Mouse (Mus musculus) liver, adult 2 months (tissue): ENCODE measurements at regions not wholly inside any gene's neighbourhood (a gene's known extent, or its start where the extent isn't known, plus 50 kb on each side); places are given as distances from the start of the nearest gene placed in this dataset.
A peak's percentile ranks its signal among the peaks of the same experiment; 100 is the strongest.

Source experiments
- DNase-seq: peaks from one replicate; pipeline ENCODE4 v3.0.0-alpha.2; 2011; ENCODE audit warnings: low read depth, low spot score; ENCODE audit errors: extremely low read depth
- H3K27ac ChIP-seq: fragments of 200-500 bp; replicated peaks from 2 replicates; pipeline ENCODE4 v1.5.1; 2012; ENCODE audit warnings: low read depth, mild to moderate bottlenecking, control low read depth, inconsistent platforms, low read length; ENCODE audit not compliant: insufficient read depth
- H3K27me3 ChIP-seq: fragments of 200-500 bp; 2 replicates; pipeline ENCODE4 v1.6.1; 2012; ENCODE audit warnings: mild to moderate bottlenecking, moderate library complexity, low read length, inconsistent platforms; ENCODE audit not compliant: control insufficient read depth, insufficient read depth
- H3K36me3 ChIP-seq: fragments of 200-500 bp; 2 replicates; pipeline ENCODE4 v1.6.1; 2012; ENCODE audit warnings: low read length, inconsistent platforms; ENCODE audit not compliant: control insufficient read depth, insufficient read depth
- H3K4me1 ChIP-seq: fragments of 200-500 bp; 2 replicates; pipeline ENCODE4 v1.6.1; 2011; ENCODE audit warnings: low read length; ENCODE audit not compliant: control insufficient read depth, insufficient read depth
- H3K4me3 ChIP-seq: fragments of 200-500 bp; 2 replicates; pipeline ENCODE4 v1.5.1; 2011; ENCODE audit warnings: low read depth, mild to moderate bottlenecking, control low read depth, low read length, moderate library complexity; ENCODE audit not compliant: insufficient read depth
- H3K79me2 ChIP-seq: fragments of 200-500 bp; 2 replicates; pipeline ENCODE4 v1.6.1; 2012; ENCODE audit warnings: inconsistent platforms, mild to moderate bottlenecking, low read length, moderate library complexity; ENCODE audit not compliant: control insufficient read depth, insufficient read depth
- H3K9ac ChIP-seq: fragments of 200-500 bp; 2 replicates; pipeline ENCODE4 v1.6.1; 2012; ENCODE audit warnings: low read depth, mild to moderate bottlenecking, control low read depth, inconsistent platforms, low read length
- CTCF ChIP-seq: fragments of 200-500 bp; IDR thresholded peaks from 2 replicates; pipeline ENCODE4 v1.5.1; 2011; ENCODE audit warnings: low read depth, low read length, control low read depth
- POLR2A ChIP-seq: fragments of 200-500 bp; IDR thresholded peaks from 2 replicates; pipeline ENCODE4 v1.6.1; 2011; ENCODE audit warnings: low read length, control low read depth; ENCODE audit not compliant: insufficient read depth; ENCODE audit errors: extremely low read depth
- WGBS: fragments of 180-500 bp; shearing (Covaris S2); methylation state at CpG from one replicate; pipeline ENCODE4 v1.1.7; 2018; 5-methylcytosine and 5-hydroxymethylcytosine counted together

DNA sequence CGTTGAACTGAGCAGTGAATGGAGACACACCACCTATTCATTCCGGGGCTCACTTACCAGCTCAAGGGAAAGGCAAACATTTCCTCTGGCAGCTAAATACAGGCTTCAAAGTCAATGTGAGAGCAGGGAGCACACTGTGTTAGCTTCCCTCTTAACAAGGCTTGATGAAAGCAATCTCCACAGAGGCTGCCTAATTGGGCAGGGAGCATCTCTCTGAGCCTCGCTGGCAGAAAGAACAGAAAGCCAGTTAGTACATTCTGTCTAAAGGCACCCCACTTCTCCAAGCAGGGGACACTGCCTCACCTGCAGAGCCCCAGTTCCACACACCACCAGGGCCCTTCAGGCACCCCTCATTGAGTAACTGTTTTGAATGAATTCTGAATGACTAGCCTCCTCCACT lies 488.8 kb upstream of the Jmjd1c start:
- no peaks in the 10 kb centered on the region for H3K4me1 ChIP-seq
- no peak overlapping the region for H3K4me3 ChIP-seq
- WGBS = 20% methylated on average over 3 of the region's 3 CpGs
- H3K27ac ChIP-seq = no peak overlapping the region
- no peak for DNase-seq
- no peaks in the 10 kb centered on the region for H3K27me3 ChIP-seq
- H3K9ac ChIP-seq = no peak overlapping the region
- no peaks in the 10 kb centered on the region for H3K36me3 ChIP-seq
- H3K79me2 ChIP-seq = no peaks in the 10 kb centered on the region
- no peak for TF ChIP-seq CTCF
- TF ChIP-seq POLR2A = no peak

GRCm38 (mm10) chr10:66616280-66616679 lies 479.6 kb upstream of the Jmjd1c start:
- H3K36me3 ChIP-seq = no peaks in the 10 kb centered on the region
- WGBS = 55% methylated on average over 3 of the region's 3 CpGs
- no peaks in the 10 kb centered on the region for H3K27me3 ChIP-seq
- H3K4me1 ChIP-seq = no peaks in the 10 kb centered on the region
- DNase-seq = peak; percentile 10
- H3K9ac ChIP-seq = no peak overlapping the region
- no peak overlapping the region for H3K27ac ChIP-seq
- no peak for TF ChIP-seq CTCF
- TF ChIP-seq POLR2A = no peak
- no peak overlapping the region for H3K4me3 ChIP-seq
- no peaks in the 10 kb centered on the region for H3K79me2 ChIP-seq

- Histone ChIP-seq H3K36me3 (no peaks in the 10 kb centered on the region), H3K9ac (no peak overlapping the region), H3K4me3 (no peak overlapping the region), H3K27ac (no peak overlapping the region), H3K4me1 (no peaks in the 10 kb centered on the region), H3K27me3 (no peaks in the 10 kb centered on the region), H3K79me2 (no peaks in the 10 kb centered on the region)
- DNase-seq = peak; percentile 26
- TF ChIP-seq POLR2A (no peak), CTCF (no peak)
- 63% methylated on average over 3 of the region's 3 CpGs for WGBS
Observed at GRCm38 (mm10) chr10:66630996-66631395, 464.9 kb upstream of the Jmjd1c start.

- WGBS = 79% methylated on average over 24 of the region's 24 CpGs
- H3K79me2 ChIP-seq = no peaks in the 10 kb centered on the region
- no peak for DNase-seq
- TF ChIP-seq POLR2A (no peak), CTCF (no peak)
- no peak overlapping the region for H3K4me3 ChIP-seq
- H3K4me1 ChIP-seq = no peaks in the 10 kb centered on the region
- no peaks in the 10 kb centered on the region for H3K36me3 ChIP-seq
- H3K27me3 ChIP-seq = no peaks in the 10 kb centered on the region
- no peak overlapping the region for H3K27ac ChIP-seq
- no peak overlapping the region for H3K9ac ChIP-seq
Observed at GRCm38 (mm10) chr10:66640890-66641847, 454.8 kb upstream of the Jmjd1c start.

GRCm38 (mm10) chr10:66641966-66642365 lies 454.0 kb upstream of the Jmjd1c start:
- Histone ChIP-seq H3K27ac (no peak overlapping the region), H3K36me3 (no peaks in the 10 kb centered on the region), H3K4me3 (no peak overlapping the region), H3K4me1 (no peaks in the 10 kb centered on the region), H3K9ac (no peak overlapping the region), H3K27me3 (no peaks in the 10 kb centered on the region), H3K79me2 (no peaks in the 10 kb centered on the region)
- 90% methylated on average over 6 of the region's 6 CpGs for WGBS
- no peak for TF ChIP-seq CTCF
- no peak for TF ChIP-seq POLR2A
- no peak for DNase-seq

DNA sequence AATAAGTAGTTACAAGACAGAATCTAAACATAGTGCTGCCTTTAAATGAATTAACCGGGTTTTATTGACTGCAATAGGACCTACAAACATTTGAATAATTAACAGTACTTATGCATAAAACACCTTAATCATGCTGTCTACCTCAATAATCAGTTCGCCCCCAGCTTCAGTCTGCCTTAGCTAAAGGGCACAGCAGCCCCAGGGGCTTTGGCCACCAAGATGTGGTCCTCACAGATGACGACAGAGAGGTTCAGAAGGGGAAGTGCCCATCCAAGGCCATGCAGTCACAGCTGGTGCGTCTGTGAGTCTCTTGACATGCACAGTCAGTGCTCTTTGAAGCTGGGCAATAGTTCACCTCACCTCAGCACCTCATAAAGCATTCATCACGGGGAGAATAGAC lies 452.8 kb upstream of the Jmjd1c start:
- Histone ChIP-seq H3K9ac (no peak overlapping the region), H3K36me3 (no peaks in the 10 kb centered on the region), H3K27ac (no peak overlapping the region), H3K79me2 (no peaks in the 10 kb centered on the region), H3K4me3 (no peak overlapping the region), H3K4me1 (no peaks in the 10 kb centered on the region), H3K27me3 (no peaks in the 10 kb centered on the region)
- DNase-seq = no peak
- TF ChIP-seq POLR2A = no peak
- TF ChIP-seq CTCF = no peak
- 70% methylated on average over 5 of the region's 5 CpGs for WGBS
